Mouse (Mus musculus) left cerebral cortex, adult 8-10 months (tissue): Measurements from ENCODE around the gene Cir1. TPM values are rescaled to one million over a fixed set of nuclear protein-coding genes. Genes with fewer than 3 reads are reported as not detected.

Experiments used
- DNase-seq, 2 experiments: peaks; one replicate each; pipeline ENCODE4 v3.0.0; 2022; ENCODE audit warnings: low spot score in 2 of 2
- total RNA-seq, 4 experiments: library from RNA; stranded (reverse); gene quantifications; 2 replicates each; pipeline ENCODE4 v1.2.4; 2022

The Cir1 gene
- 10 to 100 TPM; 25.9 to 28.4 (median 28.0) TPM for total RNA-seq

GRCm38 (mm10) chr2:73312152-73313116 is at the start of gene Cir1, which contains the start of gene Scrn3:
Gene Cir1 (minus strand): TSS chr2:73312701.
Gene Scrn3 (plus strand): TSS chr2:73312601.
- peak; percentile 73 to 93 for DNase-seq

GRCm38 (mm10) chr2:73360536-73360935 is 48.0 kb upstream of the Cir1 start:
- DNase-seq: no peak

- DNase-seq: no peak
Observed at GRCm38 (mm10) chr2:73359941-73360340, 47.4 kb upstream of the Cir1 start.

- DNase-seq: no peak
Observed at GRCm38 (mm10) chr2:73357004-73357403, 44.5 kb upstream of the Cir1 start.

- DNase-seq: peak in 1 of 2 experiments; percentile 37
Observed at GRCm38 (mm10) chr2:73351927-73352374, 39.5 kb upstream of the Cir1 start.

DNA sequence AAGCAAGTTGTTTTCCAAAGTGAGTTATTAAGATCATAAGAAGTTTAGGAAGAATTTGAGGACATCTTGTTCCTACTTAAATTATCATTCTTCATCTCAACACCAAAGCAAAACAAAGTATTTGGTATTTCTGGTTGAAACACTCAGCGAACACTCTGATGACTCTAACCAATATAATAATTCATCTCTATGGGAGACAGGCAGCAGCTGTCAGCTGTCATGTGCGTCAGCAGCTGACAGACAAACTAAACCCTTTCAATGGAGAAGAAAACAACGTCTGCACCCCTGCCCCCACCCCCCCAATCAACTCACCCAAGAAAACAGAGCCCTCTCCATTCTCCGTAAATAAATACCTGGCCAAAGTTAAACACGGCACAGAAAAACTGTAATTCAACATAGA is 39.0 kb upstream of the Cir1 start:
- no peak for DNase-seq

DNA sequence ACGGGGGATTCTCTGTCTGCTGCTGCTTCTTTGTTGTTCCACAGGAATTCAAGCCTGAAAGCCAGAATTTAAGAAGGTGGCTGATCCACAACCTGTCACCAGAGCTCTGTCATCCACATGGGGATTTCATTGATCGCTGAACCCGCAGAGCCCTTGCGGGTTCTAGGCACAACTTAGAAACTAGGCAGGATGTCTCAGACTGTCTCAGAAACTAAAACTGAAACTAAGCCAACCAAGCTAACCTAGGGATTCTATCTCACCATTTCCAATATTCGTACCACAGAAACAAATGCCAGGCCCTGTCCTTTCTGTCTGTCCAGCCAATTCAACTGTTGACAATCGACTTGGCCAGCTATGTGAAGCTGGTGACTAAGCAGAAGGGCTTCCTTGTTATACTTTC is 35.7 kb upstream of the Cir1 start:
- DNase-seq: no peak

DNA sequence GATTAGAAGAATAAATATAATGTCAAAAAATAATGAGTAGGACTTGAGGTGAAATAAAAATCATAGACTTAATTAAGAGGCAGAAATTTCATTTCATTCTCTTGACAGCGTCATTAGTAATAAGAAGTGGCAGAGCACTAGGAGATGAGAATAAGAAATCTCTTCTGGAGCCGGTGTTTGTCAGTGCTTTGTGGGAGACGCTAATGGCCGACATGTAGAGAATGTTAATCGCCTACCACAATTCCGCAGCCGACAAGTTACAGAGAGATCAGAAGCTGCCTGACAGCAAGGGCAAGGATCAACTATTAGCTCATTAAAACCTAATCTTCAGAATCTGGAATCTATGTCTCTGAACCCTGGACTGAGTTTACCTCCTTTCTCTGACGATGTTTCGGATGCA is 35.3 kb upstream of the Cir1 start:
- DNase-seq: no peak

DNA sequence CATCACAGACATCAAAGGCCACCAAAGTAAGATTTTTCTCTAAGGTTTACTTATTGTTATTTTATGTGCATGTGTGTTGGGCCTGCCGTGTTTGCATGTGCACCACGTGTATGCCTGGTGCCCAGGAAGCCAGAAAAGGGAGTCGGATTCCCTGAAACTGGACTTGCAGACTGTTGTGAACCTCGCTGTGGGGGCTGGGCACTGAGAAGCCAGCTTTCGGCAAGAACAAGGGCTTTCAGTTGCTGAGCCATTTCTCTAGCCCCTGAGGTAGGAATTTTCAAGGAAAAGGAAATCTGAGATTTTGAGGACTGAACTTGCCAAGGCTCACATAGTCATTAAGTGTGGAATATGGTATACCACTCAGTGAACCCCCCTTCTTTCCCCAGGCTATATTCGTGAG is 34.6 kb upstream of the Cir1 start:
- no peak for DNase-seq

DNA sequence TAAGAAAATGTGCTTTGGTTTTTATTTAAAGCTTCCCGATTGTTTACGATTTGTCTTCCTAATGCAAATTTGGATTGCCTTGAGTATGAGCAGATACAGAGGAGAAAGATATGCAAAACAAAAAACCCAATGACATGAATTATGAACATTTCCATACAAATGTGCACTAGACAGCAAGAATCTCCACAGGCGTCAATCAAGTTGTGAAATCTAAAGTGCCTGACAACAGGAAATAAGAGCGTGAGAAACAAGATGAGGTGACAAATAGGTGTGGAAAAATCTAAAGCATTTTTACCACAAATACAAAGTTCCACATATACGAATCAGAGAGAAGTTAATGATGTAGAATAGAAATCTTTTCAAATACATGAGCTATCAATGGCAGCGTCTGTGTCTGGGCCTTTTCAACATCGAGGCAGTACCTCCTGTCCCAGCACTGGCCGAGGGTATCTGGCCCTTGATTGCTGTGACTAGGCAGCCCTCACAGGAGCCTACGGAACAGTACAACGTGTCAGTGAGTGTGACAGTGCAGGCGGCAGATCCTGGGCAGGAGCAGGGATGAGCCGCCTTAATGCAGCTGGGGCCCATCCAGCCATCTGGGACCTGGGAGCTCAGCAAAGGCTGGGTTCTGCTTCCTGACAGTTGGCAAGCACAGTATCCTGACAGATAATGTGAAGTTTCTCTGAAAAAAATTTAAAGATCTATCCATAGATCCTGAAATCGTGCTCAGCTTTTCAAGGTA is 34.0 kb upstream of the Cir1 start:
- DNase-seq: peak in 1 of 2 experiments; percentile 76

GRCm38 (mm10) chr2:73345204-73345603 is 32.7 kb upstream of the Cir1 start:
- DNase-seq: peak in 1 of 2 experiments; percentile 33

DNA sequence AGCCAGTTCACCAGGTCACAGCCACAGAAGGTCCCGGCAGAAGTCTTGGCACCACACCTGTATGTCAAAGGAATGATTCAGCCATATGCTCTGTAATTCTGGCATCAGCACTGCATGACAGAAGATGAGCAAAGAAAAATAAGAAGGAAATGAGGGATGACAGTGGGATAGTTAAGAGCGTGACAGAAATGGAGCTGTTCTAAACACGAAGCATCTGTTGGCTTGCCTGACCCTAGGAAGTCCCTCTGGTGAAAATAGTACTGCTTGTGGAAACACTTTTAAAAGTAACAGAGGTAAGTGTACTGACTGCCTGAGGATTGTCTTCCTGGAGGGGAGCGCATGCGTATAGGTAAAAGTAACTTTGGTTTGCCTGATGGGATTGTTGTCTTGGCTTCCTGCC is 31.2 kb upstream of the Cir1 start:
- DNase-seq: no peak

DNA sequence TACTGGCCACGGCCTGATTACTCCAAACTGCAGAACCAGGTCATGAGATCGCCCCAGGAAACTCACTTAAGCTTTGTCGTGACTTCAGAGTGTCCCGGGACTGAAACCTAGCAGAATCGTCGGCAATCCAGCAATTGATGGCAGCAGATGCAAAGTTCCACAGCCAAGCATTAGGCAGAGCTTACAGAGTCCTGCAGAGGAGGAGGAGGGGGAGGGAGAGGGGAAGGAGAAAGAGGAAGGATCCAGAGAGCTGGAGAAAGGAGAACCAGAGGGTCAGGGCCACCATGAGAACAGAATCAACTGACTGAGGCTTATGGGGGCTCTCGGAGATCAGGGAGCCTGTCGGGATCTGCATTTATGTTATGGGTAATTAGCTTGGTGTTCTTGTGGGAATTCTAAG is 25.9 kb upstream of the Cir1 start:
- no peak for DNase-seq

DNA sequence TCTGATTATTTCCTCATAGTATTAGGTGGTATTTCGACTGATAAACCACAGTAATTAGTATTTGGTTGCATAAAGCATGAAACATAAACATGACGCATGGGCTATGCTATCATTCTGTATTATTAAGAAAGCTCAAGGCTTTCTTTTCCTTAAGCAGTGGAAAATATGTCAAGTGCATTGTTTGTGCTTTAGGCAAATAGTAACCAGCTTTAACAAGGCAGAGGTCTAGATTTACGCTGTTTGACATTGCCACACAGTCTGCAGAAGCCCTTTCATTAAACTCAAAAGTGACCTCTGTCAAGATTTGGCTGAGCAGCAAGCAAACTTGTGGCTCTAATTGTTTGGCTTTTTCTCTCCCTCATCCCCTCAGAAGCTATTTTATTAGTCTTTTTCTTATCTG is 23.4 kb upstream of the Cir1 start:
- no peak for DNase-seq

- no peak for DNase-seq
Observed at GRCm38 (mm10) chr2:73325871-73326270, 13.4 kb upstream of the Cir1 start.

DNA sequence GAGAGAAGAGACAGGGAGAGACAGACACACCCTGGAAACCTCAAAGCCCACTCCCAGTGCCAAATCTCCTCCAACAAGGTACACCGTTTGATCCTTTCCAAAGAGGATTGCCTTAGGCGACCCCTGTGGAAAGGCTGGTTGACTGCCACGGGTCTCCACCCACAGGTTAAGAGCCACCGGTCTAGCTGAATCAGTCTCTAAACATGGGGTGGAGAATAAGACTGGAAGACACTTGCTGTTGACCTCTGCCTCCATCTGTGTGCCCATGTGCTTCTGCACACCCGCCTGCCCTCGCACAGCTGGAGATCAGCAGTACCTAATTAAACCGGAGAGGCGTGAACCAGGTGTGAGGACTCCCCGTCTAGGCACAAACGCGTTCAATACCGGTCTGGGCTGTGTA is 10.5 kb upstream of the Cir1 start:
- no peak for DNase-seq

DNA sequence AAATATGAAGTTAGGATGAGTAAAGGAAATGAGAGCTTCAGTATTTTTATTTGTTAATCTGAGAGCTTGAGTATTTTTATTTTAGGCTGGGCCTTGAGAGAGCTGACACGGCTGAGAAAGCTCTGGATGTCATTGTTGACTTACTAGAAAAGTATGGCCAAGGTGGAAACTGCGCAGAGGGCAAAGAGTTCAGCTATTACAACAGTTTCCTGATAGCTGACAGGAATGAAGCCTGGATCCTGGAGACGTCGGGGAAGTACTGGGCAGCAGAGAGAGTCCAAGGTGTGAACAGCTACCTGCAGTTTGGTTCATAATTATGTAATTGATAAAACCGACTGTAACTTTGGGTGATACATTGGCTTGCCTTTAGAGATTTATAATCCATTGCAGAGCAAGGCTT is 6.7 kb upstream of the Cir1 start:
- DNase-seq: no peak

GRCm38 (mm10) chr2:73317426-73317825 is 4.9 kb upstream of the Cir1 start:
- DNase-seq: no peak

- no peak for DNase-seq
Observed at GRCm38 (mm10) chr2:73314311-73314710, 1.8 kb upstream of the Cir1 start.

DNA sequence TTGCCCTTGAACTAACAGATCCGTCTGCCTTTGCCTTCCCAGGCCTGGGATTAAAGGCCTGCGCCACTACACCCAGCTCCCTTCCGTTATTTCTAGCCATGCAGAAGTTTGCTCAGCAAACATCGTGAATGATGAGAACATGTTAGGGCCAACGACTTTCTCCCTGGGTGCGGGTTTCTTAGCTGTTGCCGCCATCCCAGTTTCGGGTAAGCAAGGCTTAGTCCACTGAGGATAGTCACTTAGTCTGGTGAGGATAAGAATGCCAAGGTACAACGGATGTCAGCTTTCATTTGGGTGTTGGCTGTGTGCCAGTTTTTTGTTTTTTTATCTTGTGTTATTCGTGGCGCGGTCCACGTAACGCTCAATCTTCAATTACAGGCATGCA is 608 bp upstream of the Cir1 start:
- peak in 1 of 2 experiments; percentile 15 for DNase-seq

DNA sequence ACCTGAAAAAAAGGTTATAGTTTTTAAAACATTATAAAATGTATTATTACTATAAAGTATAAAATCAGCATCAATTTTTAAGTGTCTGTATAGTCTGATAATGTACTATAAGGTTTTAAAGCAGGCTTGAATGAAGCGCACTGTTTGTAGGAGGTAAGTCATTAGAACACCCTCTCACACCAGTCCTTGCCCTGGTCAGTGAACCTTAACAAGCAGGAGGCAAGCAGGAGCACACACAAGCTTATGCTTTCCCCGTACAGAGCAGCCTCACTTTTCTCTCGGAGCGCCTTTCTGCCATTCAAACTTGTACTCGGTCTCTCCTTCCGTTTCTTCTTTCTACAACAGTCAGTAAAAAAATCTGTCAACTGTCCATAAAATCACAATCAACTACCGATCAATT is 6.5 kb downstream of the Cir1 start:
- DNase-seq: no peak

- no peak for DNase-seq
Observed at GRCm38 (mm10) chr2:73304506-73304905, 8.0 kb downstream of the Cir1 start.
